9 mouse cellular contexts compared by ENCODE assay signal in the genomic region with DNA sequence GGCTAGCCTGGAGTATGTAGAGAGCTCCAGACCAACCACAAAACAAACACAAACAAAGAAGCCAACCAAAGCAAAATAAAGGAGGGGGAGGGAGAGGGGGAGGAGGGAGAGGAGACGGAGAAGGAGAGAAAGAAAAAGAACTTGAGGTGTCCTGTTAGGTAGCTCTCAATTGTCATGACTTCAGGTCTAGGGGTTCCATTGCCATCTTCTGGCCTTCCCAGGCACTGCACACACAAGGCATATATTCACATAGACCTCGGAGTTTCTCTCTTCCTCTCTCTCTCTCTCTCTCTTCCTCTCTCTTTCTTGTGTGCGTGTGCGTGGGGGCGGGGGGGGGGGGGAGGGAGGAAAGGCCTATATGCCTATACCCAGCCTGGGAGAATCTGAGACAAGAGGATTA. TPM values are rescaled to one million over a fixed set of nuclear protein-coding genes. Genes with fewer than 3 reads are reported as not detected.
DNase-seq lines count a peak whose midpoint lies in the region; ATAC-seq and TF ChIP-seq lines count a peak whose summit lies in the region.
"Had no signal": no experiment of that assay in that cellular context is flagged by ENCODE, and none has a peak within 500 bp of the region (broad histone marks: within the 10 kb centered on the region; RNA-seq: fewer than 3 reads in every experiment).

No protein-coding gene starts in this region.

- TF ChIP-seq POLR2A in testis, adult 2 months (IDR thresholded peaks at IDR 0.05; ENCODE audit: control insufficient read depth, low read depth, low read length), result no peak

- no peaks in the 10 kb centered on the region for H3K27me3 ChIP-seq in heart, postnatal 0 days (ENCODE audit: control insufficient read depth, insufficient read depth, low read length)
- no peaks in the 10 kb centered on the region for H3K27me3 ChIP-seq in testis, adult 2 months (ENCODE audit: control insufficient read depth, insufficient read depth, low read length)
- H3K27me3 ChIP-seq in liver, postnatal 0 days (ENCODE audit: insufficient read depth, low read length), result peaks cover 19% of the 10 kb centered on the region

- WGBS in heart, postnatal 0 days, result 47% methylated on average over 2 of the region's 5 CpGs
- WGBS in liver, postnatal 0 days (ENCODE audit: insufficient replicate concordance), result 15% methylated on average over 2 of the region's 5 CpGs

- H3K9ac ChIP-seq in heart, postnatal 0 days (replicated peaks; ENCODE audit: low read depth, low read length), result no peak overlapping the region
- no peak overlapping the region for H3K9ac ChIP-seq in liver, postnatal 0 days (replicated peaks)
- H3K9ac ChIP-seq: limb, embryonic 12.5 days had no signal

- DNase-seq in heart, postnatal 0 days (ENCODE audit: low spot score), result no peak
- no peak for DNase-seq in heart, adult 9 months (ENCODE audit: low spot score in 2 of 2)
- no peak for DNase-seq in testis, postnatal 14 days (ENCODE audit: low spot score)
- peak; percentile 48 for DNase-seq in liver, postnatal 0 days
- no peak for DNase-seq in frontal cortex, postnatal 36 days (ENCODE audit: low spot score in 2 of 2)
- DNase-seq in cerebellum, adult 18-20 months, result no peak
- DNase-seq in left cerebral cortex, postnatal 36 days (ENCODE audit: low spot score in 2 of 2), result no peak

- no peaks in the 10 kb centered on the region for H3K9me3 ChIP-seq in heart, postnatal 0 days (replicated peaks; ENCODE audit: control insufficient read depth, low read length)
- H3K9me3 ChIP-seq in liver, postnatal 0 days (ENCODE audit: low read length), result no peaks in the 10 kb centered on the region
- H3K9me3 ChIP-seq: limb, embryonic 12.5 days had no signal

- no peak overlapping the region for H3K4me3 ChIP-seq in heart, postnatal 0 days (ENCODE audit: low read depth, low read length)
- peak overlapping the region; percentile 61 for H3K4me3 ChIP-seq in testis, adult 2 months (ENCODE audit: control insufficient read depth, low read depth, low read length)
- H3K4me3 ChIP-seq in liver, postnatal 0 days (ENCODE audit: low read depth, low read length), result no peak overlapping the region

- no peak overlapping the region for H3K27ac ChIP-seq in heart, postnatal 0 days (ENCODE audit: low read depth)
- no peak overlapping the region for H3K27ac ChIP-seq in testis, adult 2 months (ENCODE audit: control insufficient read depth, insufficient read depth, low read depth, low read length)
- H3K27ac ChIP-seq in liver, postnatal 0 days (ENCODE audit: low read depth), result no peak overlapping the region
- H3K27ac ChIP-seq: limb, embryonic 12.5 days had no signal

- ATAC-seq in heart, postnatal 0 days (ENCODE audit: insufficient read depth, low read depth), result no peak
- ATAC-seq in liver, postnatal 0 days, result no peak

- H3K36me3 ChIP-seq in heart, postnatal 0 days (replicated peaks; ENCODE audit: control insufficient read depth, insufficient read depth, low read length), result no peaks in the 10 kb centered on the region
- peaks cover 2% of the 10 kb centered on the region for H3K36me3 ChIP-seq in testis, adult 2 months (ENCODE audit: control insufficient read depth, insufficient read depth, low read length)
- no peaks in the 10 kb centered on the region for H3K36me3 ChIP-seq in liver, postnatal 0 days (replicated peaks; ENCODE audit: insufficient read depth, low read length)
- H3K36me3 ChIP-seq: limb, embryonic 12.5 days had no signal

- H3K4me1 ChIP-seq in heart, postnatal 0 days (ENCODE audit: control insufficient read depth, insufficient read depth), result peaks cover 19% of the 10 kb centered on the region
- H3K4me1 ChIP-seq in testis, adult 2 months (ENCODE audit: control insufficient read depth, insufficient read depth, low read length), result peaks cover 18% of the 10 kb centered on the region
- H3K4me1 ChIP-seq in liver, postnatal 0 days (ENCODE audit: insufficient read depth), result peaks cover 7% of the 10 kb centered on the region; the same call in 1 of the 2 replicates

- TF ChIP-seq EP300 in heart, postnatal 0 days (IDR thresholded peaks at IDR 0.05; ENCODE audit: low read depth), result no peak
- TF ChIP-seq EP300 in liver, postnatal 0 days (IDR thresholded peaks at IDR 0.05; ENCODE audit: low read depth), result no peak

- no peak overlapping the region for H3K4me2 ChIP-seq in heart, postnatal 0 days (ENCODE audit: low read depth, low read length)
- H3K4me2 ChIP-seq in liver, postnatal 0 days (ENCODE audit: low read depth, low read length), result no peak overlapping the region

- peak; percentile 57 for TF ChIP-seq CTCF in heart, postnatal 0 days (IDR thresholded peaks at IDR 0.05; ENCODE audit: low read depth)
- TF ChIP-seq CTCF in testis, adult 2 months (IDR thresholded peaks at IDR 0.05; ENCODE audit: control insufficient read depth, insufficient read depth, insufficient replicate concordance, low read depth, low read length), result no peak
- TF ChIP-seq CTCF in liver, postnatal 0 days (IDR thresholded peaks at IDR 0.05; ENCODE audit: low read depth), result peak; percentile 70

- intact Hi-C loops in left cerebral cortex, postnatal 36 days (cut with DNase I), result loop anchor here (5.0 kb wide), 1 partner anchor 140 kb away; no protein-coding TSS in a partner anchor

RNA-seq across cellular contexts. Expression of gene Acyp1, which starts 1.3 kb away (rescaled TPM):
- 18.1 and 64.2 TPM in 2 replicates for total RNA-seq in heart, postnatal 0 days (2014; rRNA removed; ENCODE audit: low replicate concordance)
- polyA plus RNA-seq in heart, postnatal 0 days (2015; fragmentation: Nextera tagmentation; extraction: Ambion mirVana), result 59.8 and 72.1 TPM in 2 replicates
- 187 and 199 TPM in 2 replicates for polyA plus RNA-seq in testis, adult 2 months (2012; rRNA removed)
- polyA plus RNA-seq in liver, postnatal 0 days (2015; fragmentation: Nextera tagmentation; extraction: Ambion mirVana), result 27.8 and 29.9 TPM in 2 replicates
- total RNA-seq in left cerebral cortex, postnatal 36 days (2021), result 10 to 100 TPM; 31.1 to 39.0 TPM

RNA-seq across cellular contexts. Expression of gene Zc2hc1c, which starts 1.4 kb away (rescaled TPM):
- total RNA-seq in heart, postnatal 0 days (2014; rRNA removed; ENCODE audit: low replicate concordance), result 0.80 and 0.85 TPM in 2 replicates
- 1.1 TPM in 2 replicates for polyA plus RNA-seq in heart, postnatal 0 days (2015; fragmentation: Nextera tagmentation; extraction: Ambion mirVana)
- polyA plus RNA-seq in testis, adult 2 months (2012; rRNA removed), result 11.6 and 13.7 TPM in 2 replicates
- 0.12 and 0.22 TPM in 2 replicates for polyA plus RNA-seq in liver, postnatal 0 days (2015; fragmentation: Nextera tagmentation; extraction: Ambion mirVana)
- 1 to 10 TPM; 2.3 to 2.5 TPM for total RNA-seq in left cerebral cortex, postnatal 36 days (2021)

RNA-seq across cellular contexts. Expression of gene Mlh3, which starts 16.5 kb away (rescaled TPM):
- 4.4 and 8.6 TPM in 2 replicates for total RNA-seq in heart, postnatal 0 days (2014; rRNA removed; ENCODE audit: low replicate concordance)
- polyA plus RNA-seq in heart, postnatal 0 days (2015; fragmentation: Nextera tagmentation; extraction: Ambion mirVana), result 4.9 and 5.0 TPM in 2 replicates
- polyA plus RNA-seq in testis, adult 2 months (2012; rRNA removed), result 11.1 and 13.1 TPM in 2 replicates
- polyA plus RNA-seq in liver, postnatal 0 days (2015; fragmentation: Nextera tagmentation; extraction: Ambion mirVana), result 1.4 and 1.6 TPM in 2 replicates
- total RNA-seq in left cerebral cortex, postnatal 36 days (2021), result 10 to 100 TPM; 15.5 to 17.5 TPM

RNA-seq across cellular contexts. Expression of gene Nek9, which starts 52.2 kb away (rescaled TPM):
- 29.2 and 45.2 TPM in 2 replicates for total RNA-seq in heart, postnatal 0 days (2014; rRNA removed; ENCODE audit: low replicate concordance)
- polyA plus RNA-seq in heart, postnatal 0 days (2015; fragmentation: Nextera tagmentation; extraction: Ambion mirVana), result 12.5 and 14.2 TPM in 2 replicates
- 18.2 and 20.3 TPM in 2 replicates for polyA plus RNA-seq in testis, adult 2 months (2012; rRNA removed)
- polyA plus RNA-seq in liver, postnatal 0 days (2015; fragmentation: Nextera tagmentation; extraction: Ambion mirVana), result 4.1 and 4.5 TPM in 2 replicates
- total RNA-seq in left cerebral cortex, postnatal 36 days (2021), result 10 to 100 TPM; 31.0 to 33.7 TPM
